Mouse (Mus musculus) olfactory bulb, adult 2 months (tissue): ENCODE results near the gene Rae1. TPM values are rescaled to one million over a fixed set of nuclear protein-coding genes. Genes with fewer than 3 reads are reported as not detected.

Experiments used
- H3K27ac ChIP-seq: fragments of 200-500 bp; 2 replicates; pipeline ENCODE4 v1.5.1; 2012; ENCODE audit warnings: low read depth, low read length; ENCODE audit not compliant: insufficient read depth
- H3K4me1 ChIP-seq: fragments of 200-500 bp; 2 replicates; pipeline ENCODE4 v1.6.1; 2012; ENCODE audit warnings: low read length; ENCODE audit not compliant: control insufficient read depth, insufficient read depth
- H3K4me3 ChIP-seq: fragments of 200-500 bp; 2 replicates; pipeline ENCODE4 v1.5.1; 2012; ENCODE audit warnings: mild to moderate bottlenecking, low read depth, low read length, moderate library complexity; ENCODE audit not compliant: insufficient read depth
- CTCF ChIP-seq: fragments of 200-500 bp; IDR thresholded peaks from 2 replicates; pipeline ENCODE4 v1.5.1; 2012; ENCODE audit warnings: low read depth, mild to moderate bottlenecking, low read length, moderate library complexity; ENCODE audit not compliant: insufficient read depth
- POLR2A ChIP-seq: fragments of 200-500 bp; IDR thresholded peaks from 2 replicates; pipeline ENCODE4 v1.6.1; 2012; ENCODE audit warnings: mild to moderate bottlenecking, low read depth, low read length, moderate library complexity; ENCODE audit not compliant: insufficient read depth
- WGBS: fragments of 180-500 bp; shearing (Covaris S2); methylation state at CpG from one replicate; pipeline ENCODE4 v1.1.7; 2018; 5-methylcytosine and 5-hydroxymethylcytosine counted together
- polyA plus RNA-seq: library from polyadenylated mRNA; stranded (reverse); fragments of >200 nt; gene quantifications from 2 replicates; pipeline ENCODE4 v1.2.4, GENCODE M21; 2012; ENCODE audit warnings: low replicate concordance; ENCODE audit not compliant: missing spikeins, insufficient read depth, insufficient read length

Gene Rae1
- polyA plus RNA-seq, 1 experiment, result not detected

- 80% methylated on average over 3 of the region's 3 CpGs for WGBS
- TF ChIP-seq CTCF (no peak), POLR2A (no peak)
- Histone ChIP-seq H3K27ac (no peak overlapping the region), H3K4me3 (no peak overlapping the region), H3K4me1 (no peaks in the 10 kb centered on the region)
Measured at GRCm38 (mm10) chr2:173010220-173010717, 10.4 kb downstream of the Rae1 start.

- no peak overlapping the region for H3K4me3 ChIP-seq
- no peak overlapping the region for H3K27ac ChIP-seq
- no peaks in the 10 kb centered on the region for H3K4me1 ChIP-seq
- no peak for TF ChIP-seq POLR2A
- no peak for TF ChIP-seq CTCF
- 92% methylated on average over 8 of the region's 8 CpGs for WGBS
Measured at GRCm38 (mm10) chr2:173011440-173011839, 11.5 kb downstream of the Rae1 start.

- TF ChIP-seq POLR2A, result no peak
- TF ChIP-seq CTCF, result no peak
- Histone ChIP-seq H3K4me1 (peaks cover 3% of the 10 kb centered on the region), H3K4me3 (no peak overlapping the region), H3K27ac (no peak overlapping the region)
- 73% methylated on average over 7 of the region's 7 CpGs for WGBS
Measured at GRCm38 (mm10) chr2:173014741-173015287, 14.9 kb downstream of the Rae1 start.

DNA sequence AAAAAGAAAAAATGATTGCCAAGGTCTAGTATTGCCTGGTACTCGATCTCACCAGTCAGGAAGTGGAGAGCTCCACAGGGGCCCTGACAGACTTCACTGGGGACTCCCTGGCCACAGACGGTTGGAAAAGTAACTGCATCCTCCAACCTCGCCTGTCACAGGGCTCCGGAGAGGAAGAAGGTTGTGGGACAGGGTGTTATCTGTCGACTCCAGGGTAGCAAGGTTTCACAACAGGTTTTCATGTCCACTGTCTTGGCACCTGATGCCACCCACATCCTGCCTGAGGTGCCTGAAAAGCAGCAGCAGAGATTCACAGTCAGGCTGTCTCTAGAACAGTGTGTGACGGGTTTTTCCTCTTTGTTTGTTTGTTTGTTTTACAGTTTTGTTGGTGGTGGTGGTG lies 18.0 kb downstream of the Rae1 start:
- TF ChIP-seq CTCF (no peak), POLR2A (no peak)
- Histone ChIP-seq H3K4me3 (no peak overlapping the region), H3K27ac (no peak overlapping the region), H3K4me1 (peaks cover 23% of the 10 kb centered on the region)
- 67% methylated on average over 6 of the region's 6 CpGs for WGBS

- 51% methylated on average over 8 of the region's 8 CpGs for WGBS
- peaks cover 26% of the 10 kb centered on the region for H3K4me1 ChIP-seq
Measured at GRCm38 (mm10) chr2:173018618-173019017, 18.7 kb downstream of the Rae1 start.

GRCm38 (mm10) chr2:173019322-173019721 lies 19.4 kb downstream of the Rae1 start:
- WGBS, result 35% methylated on average over 9 of the region's 9 CpGs
- peaks cover 26% of the 10 kb centered on the region for H3K4me1 ChIP-seq
- H3K4me3 ChIP-seq, result peak overlapping the region; percentile 39
- no peak overlapping the region for H3K27ac ChIP-seq
- TF ChIP-seq POLR2A (no peak), CTCF (no peak)

More at GRCm38 (mm10) chr2:173018618-173019017, 18.7 kb downstream of the Rae1 start:
- no peak overlapping the region for H3K4me3 ChIP-seq
- no peak overlapping the region for H3K27ac ChIP-seq
- TF ChIP-seq POLR2A (no peak), CTCF (no peak)

DNA sequence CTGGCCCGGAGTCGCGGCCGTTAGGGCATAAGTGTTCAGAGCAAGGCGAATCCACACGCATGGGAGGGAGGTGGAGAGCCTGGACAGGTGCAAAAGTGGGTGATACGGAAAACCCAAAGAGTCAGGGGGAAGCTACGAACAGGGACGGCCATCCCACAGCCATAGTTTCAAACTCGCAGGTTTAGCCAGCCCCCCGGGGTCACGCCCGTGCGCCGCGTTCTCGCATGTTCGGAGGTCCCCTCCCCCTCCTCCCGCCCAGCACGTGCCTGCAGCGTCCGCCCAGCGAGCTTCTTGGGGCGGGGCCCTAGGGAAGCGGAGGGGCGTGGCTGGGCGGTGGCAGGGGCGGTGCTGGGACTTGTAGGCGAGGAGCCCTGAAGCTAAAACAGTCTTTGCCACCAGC lies 19.9 kb downstream of the Rae1 start:
- peak overlapping the region; percentile 39 for H3K4me3 ChIP-seq
- peaks cover 26% of the 10 kb centered on the region for H3K4me1 ChIP-seq
- TF ChIP-seq CTCF (no peak), POLR2A (no peak)
- 1% methylated on average over 29 of the region's 29 CpGs for WGBS
- H3K27ac ChIP-seq, result no peak overlapping the region

- H3K27ac ChIP-seq, result no peak within 1 kb of the TSS
- WGBS, result 45% methylated on average over 11 of the region's 11 CpGs
Measured at GRCm38 (mm10) chr2:173020430-173020829, 20.5 kb downstream of the Rae1 start, which contains the start of gene Rbm38. Rbm38 (plus strand) TSS chr2:173020498.

DNA sequence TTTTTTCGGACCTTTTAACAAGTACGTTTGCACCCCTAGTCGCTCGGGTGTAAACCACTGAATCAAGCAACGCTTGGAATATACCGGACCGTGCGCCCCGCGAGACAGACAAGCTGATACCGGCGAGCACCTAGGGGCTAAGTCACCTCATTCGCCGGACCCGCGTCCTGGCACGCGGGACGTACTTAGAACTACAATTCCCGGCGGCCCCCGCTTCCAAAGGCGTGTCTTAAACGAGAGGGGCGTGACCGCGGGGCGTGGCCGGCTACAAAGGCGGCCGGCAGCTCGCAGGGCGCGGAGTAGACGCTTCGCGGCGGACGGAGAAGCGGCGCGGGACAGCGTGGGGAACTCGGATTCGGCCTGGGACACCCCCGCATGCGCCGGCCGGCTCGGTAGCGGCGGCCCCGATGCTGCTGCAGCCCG lies 21.7 kb downstream of the Rae1 start:
- no peak overlapping the region for H3K27ac ChIP-seq
- under 1% methylated on average over 54 of the region's 54 CpGs for WGBS
- peak overlapping the region; percentile 71 for H3K4me3 ChIP-seq
- TF ChIP-seq CTCF (no peak), POLR2A (peak; percentile 75)
- H3K4me1 ChIP-seq, result peaks cover 31% of the 10 kb centered on the region

More at GRCm38 (mm10) chr2:173020430-173020829, 20.5 kb downstream of the Rae1 start, which contains the start of gene Rbm38:
- H3K4me3 ChIP-seq, result peak within 1 kb of the TSS; percentile 39
- peaks cover 31% of the 10 kb centered on the region for H3K4me1 ChIP-seq
- TF ChIP-seq CTCF (no peak), POLR2A (no peak)

DNA sequence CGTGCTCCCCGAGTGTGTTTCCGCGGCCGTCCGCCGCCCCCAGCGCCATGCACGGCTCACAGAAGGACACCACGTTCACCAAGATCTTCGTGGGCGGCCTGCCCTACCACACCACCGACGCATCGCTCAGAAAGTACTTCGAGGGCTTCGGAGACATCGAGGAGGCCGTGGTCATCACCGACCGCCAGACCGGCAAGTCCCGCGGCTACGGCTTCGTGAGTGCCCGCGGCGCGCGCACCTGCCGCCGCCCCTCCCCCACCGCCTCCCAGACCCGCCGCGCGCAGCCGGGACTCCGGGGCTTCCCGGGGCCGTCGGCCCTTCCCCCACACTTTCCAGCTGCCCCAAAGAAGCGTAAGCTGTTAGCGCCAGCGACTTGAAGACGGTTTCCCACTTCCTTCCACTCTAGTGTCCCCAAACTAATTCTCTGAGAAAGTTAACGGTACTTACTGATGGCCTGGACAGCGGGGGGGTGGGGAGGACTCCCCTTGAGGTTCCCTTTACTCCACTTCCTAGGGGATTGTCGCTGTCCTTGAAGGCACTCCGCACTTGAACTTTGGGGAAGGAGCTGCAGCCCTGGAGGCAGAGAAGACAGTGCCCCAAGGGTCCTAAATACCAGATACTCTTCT lies 22.3 kb downstream of the Rae1 start:
- H3K4me1 ChIP-seq, result peaks cover 36% of the 10 kb centered on the region
- TF ChIP-seq POLR2A, result no peak
- H3K27ac ChIP-seq, result no peak overlapping the region
- H3K4me3 ChIP-seq, result peak overlapping the region; percentile 71
- under 1% methylated on average over 51 of the region's 51 CpGs for WGBS
